Mouse (Mus musculus): ENCODE results near the gene Slc16a2. TPM values are rescaled to one million over a fixed set of nuclear protein-coding genes. Genes with fewer than 3 reads are reported as not detected.
A peak's percentile ranks its signal among the peaks of the same experiment; 100 is the strongest.

Slc16a2 gene
- polyA plus RNA-seq, 1 experiment: 172 TPM

GRCm38 (mm10) chrX:103820307-103821194 is 1.2 kb downstream of the Slc16a2 start:
- Histone ChIP-seq H3K4me3 (ENCODE audit: insufficient read depth, low read depth, low read length) (peak overlapping the region; percentile 95), H3K27me3 (replicated peaks; ENCODE audit: control insufficient read depth, insufficient read depth, low read length) (no peaks in the 10 kb centered on the region), H3K4me1 (ENCODE audit: control insufficient read depth, insufficient read depth, low read length) (peaks cover 3% of the 10 kb centered on the region; the same call in 1 of the 2 replicates), H3K36me3 (ENCODE audit: control insufficient read depth, insufficient read depth, low read length) (no peaks in the 10 kb centered on the region), H3K27ac (ENCODE audit: insufficient read depth, low read depth, low read length) (peak overlapping the region; percentile 81; the same call in 1 of the 2 replicates)
- peak; percentile 11 for DNase-seq
- TF ChIP-seq POLR2A (IDR thresholded peaks at IDR 0.05; ENCODE audit: low read depth, low read length) (no peak), CTCF (conservative IDR thresholded peaks at IDR 0.05; ENCODE audit: insufficient read depth, insufficient read length, low read depth, low read length) (no peak)
- 7% methylated on average over 35 of the region's 35 CpGs for WGBS

- TF ChIP-seq POLR2A (IDR thresholded peaks at IDR 0.05; ENCODE audit: low read depth, low read length): no peak
- peak; percentile 29; the same call in 1 of the 2 replicates for TF ChIP-seq CTCF (conservative IDR thresholded peaks at IDR 0.05; ENCODE audit: insufficient read depth, insufficient read length, low read depth, low read length)
- 73% methylated on average over 6 of the region's 6 CpGs for WGBS
- Histone ChIP-seq H3K27me3 (replicated peaks; ENCODE audit: control insufficient read depth, insufficient read depth, low read length) (no peaks in the 10 kb centered on the region), H3K36me3 (ENCODE audit: control insufficient read depth, insufficient read depth, low read length) (no peaks in the 10 kb centered on the region), H3K4me1 (ENCODE audit: control insufficient read depth, insufficient read depth, low read length) (peaks cover 3% of the 10 kb centered on the region; the same call in 1 of the 2 replicates), H3K27ac (ENCODE audit: insufficient read depth, low read depth, low read length) (no peak overlapping the region), H3K4me3 (ENCODE audit: insufficient read depth, low read depth, low read length) (peak overlapping the region; percentile 95; the same call in 1 of the 2 replicates)
- peak; percentile 29 for DNase-seq
Observed at GRCm38 (mm10) chrX:103819253-103819652, 2.5 kb downstream of the Slc16a2 start.

GRCm38 (mm10) chrX:103812690-103813089 is 9.1 kb downstream of the Slc16a2 start:
- Histone ChIP-seq H3K36me3 (ENCODE audit: control insufficient read depth, insufficient read depth, low read length) (no peaks in the 10 kb centered on the region), H3K4me3 (ENCODE audit: insufficient read depth, low read depth, low read length) (no peak overlapping the region), H3K27ac (ENCODE audit: insufficient read depth, low read depth, low read length) (no peak overlapping the region), H3K4me1 (ENCODE audit: control insufficient read depth, insufficient read depth, low read length) (no peaks in the 10 kb centered on the region; the same call in 1 of the 2 replicates), H3K27me3 (replicated peaks; ENCODE audit: control insufficient read depth, insufficient read depth, low read length) (no peaks in the 10 kb centered on the region)
- no peak for TF ChIP-seq CTCF (conservative IDR thresholded peaks at IDR 0.05; ENCODE audit: insufficient read depth, insufficient read length, low read depth, low read length)
- TF ChIP-seq POLR2A (IDR thresholded peaks at IDR 0.05; ENCODE audit: low read depth, low read length): no peak
- 93% methylated on average over 1 of the region's 1 CpGs for WGBS
- no peak for DNase-seq

- H3K27ac ChIP-seq (ENCODE audit: insufficient read depth, low read depth, low read length): no peak overlapping the region
- TF ChIP-seq CTCF (conservative IDR thresholded peaks at IDR 0.05; ENCODE audit: insufficient read depth, insufficient read length, low read depth, low read length) (no peak), POLR2A (IDR thresholded peaks at IDR 0.05; ENCODE audit: low read depth, low read length) (no peak)
- H3K4me1 ChIP-seq (ENCODE audit: control insufficient read depth, insufficient read depth, low read length): no peaks in the 10 kb centered on the region; the same call in 1 of the 2 replicates
- H3K36me3 ChIP-seq (ENCODE audit: control insufficient read depth, insufficient read depth, low read length): no peaks in the 10 kb centered on the region
- no peak for DNase-seq
- H3K4me3 ChIP-seq (ENCODE audit: insufficient read depth, low read depth, low read length): no peak overlapping the region
- 63% methylated on average over 1 of the region's 1 CpGs for WGBS
- no peaks in the 10 kb centered on the region for H3K27me3 ChIP-seq (replicated peaks; ENCODE audit: control insufficient read depth, insufficient read depth, low read length)
Observed at GRCm38 (mm10) chrX:103810483-103810882, 11.3 kb downstream of the Slc16a2 start.

GRCm38 (mm10) chrX:103806373-103806772 is 15.4 kb downstream of the Slc16a2 start:
- no peak for DNase-seq
- H3K36me3 ChIP-seq (ENCODE audit: control insufficient read depth, insufficient read depth, low read length): no peaks in the 10 kb centered on the region
- no peak for TF ChIP-seq POLR2A (IDR thresholded peaks at IDR 0.05; ENCODE audit: low read depth, low read length)
- no peak for TF ChIP-seq CTCF (conservative IDR thresholded peaks at IDR 0.05; ENCODE audit: insufficient read depth, insufficient read length, low read depth, low read length)
- no peaks in the 10 kb centered on the region for H3K27me3 ChIP-seq (replicated peaks; ENCODE audit: control insufficient read depth, insufficient read depth, low read length)
- H3K27ac ChIP-seq (ENCODE audit: insufficient read depth, low read depth, low read length): no peak overlapping the region
- H3K4me3 ChIP-seq (ENCODE audit: insufficient read depth, low read depth, low read length): no peak overlapping the region
- WGBS: 85% methylated on average over 4 of the region's 4 CpGs
- no peaks in the 10 kb centered on the region for H3K4me1 ChIP-seq (ENCODE audit: control insufficient read depth, insufficient read depth, low read length)

GRCm38 (mm10) chrX:103796961-103797360 is 24.8 kb downstream of the Slc16a2 start:
- H3K27me3 ChIP-seq (replicated peaks; ENCODE audit: control insufficient read depth, insufficient read depth, low read length): no peaks in the 10 kb centered on the region
- H3K27ac ChIP-seq (ENCODE audit: insufficient read depth, low read depth, low read length): no peak overlapping the region
- TF ChIP-seq POLR2A (IDR thresholded peaks at IDR 0.05; ENCODE audit: low read depth, low read length): no peak
- no peak for TF ChIP-seq CTCF (conservative IDR thresholded peaks at IDR 0.05; ENCODE audit: insufficient read depth, insufficient read length, low read depth, low read length)
- H3K4me1 ChIP-seq (ENCODE audit: control insufficient read depth, insufficient read depth, low read length): no peaks in the 10 kb centered on the region
- no peaks in the 10 kb centered on the region for H3K36me3 ChIP-seq (ENCODE audit: control insufficient read depth, insufficient read depth, low read length)
- no peak for DNase-seq
- no peak overlapping the region for H3K4me3 ChIP-seq (ENCODE audit: insufficient read depth, low read depth, low read length)
- 91% methylated on average over 1 of the region's 1 CpGs for WGBS

- Histone ChIP-seq H3K36me3 (ENCODE audit: control insufficient read depth, insufficient read depth, low read length) (no peaks in the 10 kb centered on the region), H3K4me1 (ENCODE audit: control insufficient read depth, insufficient read depth, low read length) (no peaks in the 10 kb centered on the region), H3K27me3 (replicated peaks; ENCODE audit: control insufficient read depth, insufficient read depth, low read length) (no peaks in the 10 kb centered on the region), H3K27ac (ENCODE audit: insufficient read depth, low read depth, low read length) (no peak overlapping the region), H3K4me3 (ENCODE audit: insufficient read depth, low read depth, low read length) (no peak overlapping the region)
- no peak for DNase-seq
- WGBS: 80% methylated on average over 5 of the region's 5 CpGs
- TF ChIP-seq POLR2A (IDR thresholded peaks at IDR 0.05; ENCODE audit: low read depth, low read length) (no peak), CTCF (conservative IDR thresholded peaks at IDR 0.05; ENCODE audit: insufficient read depth, insufficient read length, low read depth, low read length) (no peak)
Observed at GRCm38 (mm10) chrX:103795506-103795905, 26.3 kb downstream of the Slc16a2 start.
